ENCODE assay signal across 19 mouse cellular contexts in genomic region chr11:116014821-116015220, GRCm38 (mm10). TPM values are rescaled to one million over a fixed set of nuclear protein-coding genes. Genes with fewer than 3 reads are reported as not detected.
A peak's percentile ranks its signal among the peaks of the same experiment; 100 is the strongest.
DNase-seq lines count a peak whose midpoint lies in the region; ATAC-seq and TF ChIP-seq lines count a peak whose summit lies in the region.
"Had no signal": no experiment of that assay in that cellular context is flagged by ENCODE, and none has a peak within 500 bp of the region (broad histone marks: within the 10 kb centered on the region; RNA-seq: fewer than 3 reads in every experiment).

No protein-coding gene starts in this region.

- TF ChIP-seq EP300 in MEL (IDR thresholded peaks at IDR 0.05; ENCODE audit: low read depth in 1 of 2, low read length in 2 of 2): peak in 1 of 2 experiments; percentile 77; a peak in 3 of 4 replicates
- TF ChIP-seq EP300 in liver, embryonic 14.5 days (IDR thresholded peaks at IDR 0.05; ENCODE audit: low read depth): peak; percentile 45; the same call in 1 of the 2 replicates

- no peak for ATAC-seq in kidney, embryonic 15.5 days (replicated peaks; ENCODE audit: low FRiP score)
- peak; percentile 10; the same call in 1 of the 2 replicates for ATAC-seq in liver, embryonic 14.5 days (ENCODE audit: insufficient read depth)
- ATAC-seq: forebrain, embryonic 13.5 days; midbrain, embryonic 15.5 days; Patski had no signal

- no peak overlapping the region for H3K4me2 ChIP-seq in kidney, embryonic 15.5 days
- no peak overlapping the region for H3K4me2 ChIP-seq in liver, embryonic 14.5 days (ENCODE audit: low read depth)
- H3K4me2 ChIP-seq: forebrain, embryonic 13.5 days; heart, embryonic 15.5 days; midbrain, embryonic 15.5 days had no signal

- no peak for TF ChIP-seq POLR2A in MEL (IDR thresholded peaks at IDR 0.05; ENCODE audit: control insufficient read depth in 1 of 2, insufficient read depth in 1 of 2, low read depth in 1 of 2, low read length in 2 of 2, poor library complexity in 1 of 2)

- H3K79me2 ChIP-seq in MEL (ENCODE audit: control insufficient read depth, insufficient read depth, low read length, poor library complexity): peaks cover 13% of the 10 kb centered on the region

- no peak for DNase-seq in kidney, postnatal 14 days
- DNase-seq in MEL (ENCODE audit: low read depth, low spot score): peak; percentile 61
- no peak for DNase-seq in liver, embryonic 14.5 days (ENCODE audit: low read depth in 3 of 3, low spot score in 3 of 3)
- DNase-seq in splenic B cell, adult 2 months (ENCODE audit: low read depth, low spot score): peak; percentile 3
- DNase-seq in layer of hippocampus, postnatal 14 days (ENCODE audit: low spot score in 2 of 2): no peak
- no peak for DNase-seq in cerebellum, postnatal 25 days
- DNase-seq in frontal cortex, adult 2 months (ENCODE audit: extremely low spot score in 1 of 2, low spot score in 1 of 2): no peak
- DNase-seq: cerebellum, postnatal 36 days; heart, adult 11 months; kidney, postnatal 10 days; layer of hippocampus, adult 9-11 months; left cerebral cortex, postnatal 4 days; right cerebral cortex, postnatal 4 days had no signal

- 60% methylated on average over 8 of the region's 8 CpGs for WGBS in kidney, embryonic 15.5 days
- WGBS in liver, embryonic 14.5 days (ENCODE audit: insufficient replicate concordance): 40% methylated on average over 8 of the region's 8 CpGs

- peaks cover 20% of the 10 kb centered on the region for H3K4me1 ChIP-seq in kidney, embryonic 15.5 days
- H3K4me1 ChIP-seq in MEL (ENCODE audit: control insufficient read depth in 1 of 2, insufficient read depth in 2 of 2, low read length in 2 of 2): peaks cover 3 to 11% of the 10 kb centered on the region in 2 experiments; a peak in 3 of 4 replicates
- peaks cover 0 to 7% of the 10 kb centered on the region in 2 experiments; a peak in 2 of 4 replicates for H3K4me1 ChIP-seq in liver, embryonic 14.5 days (replicated peaks; ENCODE audit: control insufficient read depth in 2 of 2, insufficient read depth in 2 of 2, low read length in 1 of 2)

- no peak for TF ChIP-seq RAD21 in MEL (IDR thresholded peaks at IDR 0.05; ENCODE audit: low read depth, low read length)

- no peak overlapping the region for H3K4me3 ChIP-seq in kidney, embryonic 15.5 days (replicated peaks)
- no peak overlapping the region for H3K4me3 ChIP-seq in MEL (ENCODE audit: control insufficient read depth in 1 of 2, insufficient read depth in 1 of 2, low read depth in 2 of 2, low read length in 2 of 2)
- no peak overlapping the region for H3K4me3 ChIP-seq in liver, embryonic 14.5 days (ENCODE audit: insufficient read depth in 1 of 2, low read depth in 2 of 2, low read length in 2 of 2)
- H3K4me3 ChIP-seq: forebrain, embryonic 13.5 days; heart, embryonic 15.5 days; hindbrain, embryonic 10.5 days; midbrain, embryonic 15.5 days had no signal

- TF ChIP-seq CTCF in MEL (IDR thresholded peaks at IDR 0.05 in 2 of 3, conservative IDR thresholded peaks at IDR 0.05 in 1 of 3; ENCODE audit: control insufficient read depth in 1 of 3, insufficient read depth in 1 of 3, low read depth in 2 of 3, low read length in 3 of 3, poor library complexity in 1 of 3, severe bottlenecking in 1 of 3): no peak
- TF ChIP-seq CTCF in liver, embryonic 14.5 days (IDR thresholded peaks at IDR 0.05; ENCODE audit: low read depth): no peak

- no peaks in the 10 kb centered on the region for H3K27me3 ChIP-seq in kidney, embryonic 15.5 days
- no peaks in the 10 kb centered on the region for H3K27me3 ChIP-seq in MEL (ENCODE audit: control insufficient read depth in 1 of 2, insufficient read depth in 2 of 2, low read length in 2 of 2)
- no peaks in the 10 kb centered on the region; the same call in 1 of the 2 replicates for H3K27me3 ChIP-seq in liver, embryonic 14.5 days (ENCODE audit: control insufficient read depth, insufficient read depth, low read length)
- H3K27me3 ChIP-seq in splenic B cell, adult 2 months (ENCODE audit: control insufficient read depth, insufficient read depth, low read length, poor library complexity, severe bottlenecking): no peaks in the 10 kb centered on the region
- H3K27me3 ChIP-seq: forebrain, embryonic 13.5 days; heart, embryonic 15.5 days; midbrain, embryonic 15.5 days; Patski had no signal

- H3K9ac ChIP-seq in kidney, embryonic 15.5 days: no peak overlapping the region
- no peak overlapping the region for H3K9ac ChIP-seq in MEL (ENCODE audit: control insufficient read depth, low read depth, low read length, poor library complexity, severe bottlenecking)
- H3K9ac ChIP-seq in liver, embryonic 14.5 days (replicated peaks): no peak overlapping the region
- H3K9ac ChIP-seq: forebrain, embryonic 13.5 days; heart, embryonic 15.5 days; midbrain, embryonic 15.5 days had no signal

- peaks cover 8% of the 10 kb centered on the region; the same call in 1 of the 2 replicates for H3K36me3 ChIP-seq in kidney, embryonic 15.5 days
- H3K36me3 ChIP-seq in MEL (ENCODE audit: control insufficient read depth in 1 of 2, insufficient read depth in 2 of 2, low read length in 2 of 2): peaks cover 0 to 9% of the 10 kb centered on the region in 2 experiments; a peak in 2 of 4 replicates
- H3K36me3 ChIP-seq in liver, embryonic 14.5 days (replicated peaks; ENCODE audit: control insufficient read depth, insufficient read depth, low read depth): no peaks in the 10 kb centered on the region
- H3K36me3 ChIP-seq in splenic B cell, adult 2 months (ENCODE audit: control insufficient read depth, insufficient read depth, low read length, poor library complexity, severe bottlenecking): no peaks in the 10 kb centered on the region
- H3K36me3 ChIP-seq: heart, embryonic 15.5 days; midbrain, embryonic 15.5 days had no signal

- no peaks in the 10 kb centered on the region for H3K9me3 ChIP-seq in kidney, embryonic 15.5 days (replicated peaks)
- no peaks in the 10 kb centered on the region for H3K9me3 ChIP-seq in MEL (replicated peaks; ENCODE audit: insufficient read depth, low read length)
- H3K9me3 ChIP-seq in liver, embryonic 14.5 days (ENCODE audit: control insufficient read depth, low read length): no peaks in the 10 kb centered on the region
- H3K9me3 ChIP-seq: forebrain, embryonic 13.5 days; heart, embryonic 15.5 days; hindbrain, embryonic 10.5 days; midbrain, embryonic 15.5 days had no signal

- peak overlapping the region; percentile 9; the same call in 1 of the 2 replicates for H3K27ac ChIP-seq in kidney, embryonic 15.5 days
- no peak overlapping the region for H3K27ac ChIP-seq in MEL (ENCODE audit: control insufficient read depth, low read depth, low read length)
- no peak overlapping the region for H3K27ac ChIP-seq in liver, embryonic 14.5 days
- H3K27ac ChIP-seq: forebrain, embryonic 13.5 days; heart, embryonic 15.5 days; hindbrain, embryonic 10.5 days; midbrain, embryonic 15.5 days had no signal

TF ChIP-seq in MEL, 35 proteins besides CTCF, POLR2A, EP300 and RAD21 (continues in another document):
- TF ChIP-seq MAZ (IDR thresholded peaks at IDR 0.05; ENCODE audit: low read depth, low read length) (no peak), GABPA (IDR thresholded peaks at IDR 0.05; ENCODE audit: low read depth, low read length) (no peak), HCFC1 (IDR thresholded peaks at IDR 0.05; ENCODE audit: low read depth, low read length) (no peak), RCOR1 (IDR thresholded peaks at IDR 0.05; ENCODE audit: low read depth, low read length) (peak; percentile 93), TBP (IDR thresholded peaks at IDR 0.05; ENCODE audit: low read depth, low read length) (no peak), MYB (IDR thresholded peaks at IDR 0.05; ENCODE audit: low read depth, low read length) (no peak), GATA1 (IDR thresholded peaks at IDR 0.05; ENCODE audit: low read depth, low read length) (peak; percentile 72)

RNA-seq across cellular contexts. Expression of gene Galk1, which starts 2.3 kb away (rescaled TPM):
- polyA plus RNA-seq in kidney, embryonic 15.5 days (2015; fragmentation: Nextera tagmentation; extraction: Ambion mirVana): 194 and 208 TPM in 2 replicates
- 253 and 322 TPM in 2 replicates for total RNA-seq in MEL (2012; rRNA removed)
- 100 to 1,000 TPM in 1 of 2 experiments, not detected in 1; 326 TPM for polyA plus RNA-seq in MEL (2012; ENCODE audit: insufficient read depth in 1 of 2, insufficient read length in 2 of 2, low read depth in 1 of 2, low replicate concordance in 2 of 2, missing spikeins in 1 of 2)
- polyA plus RNA-seq in liver, embryonic 14.5 days (2012; rRNA removed): 55.9 and 59.1 TPM in 2 replicates
- polyA plus RNA-seq in liver, embryonic 14.5 days (2014; fragmentation: Nextera tagmentation; extraction: Ambion mirVana): 102 and 113 TPM in 2 replicates
- total RNA-seq in layer of hippocampus, postnatal 14 days (2021): 10 to 100 TPM; 14.6 to 16.9 TPM
- polyA plus RNA-seq in frontal cortex, adult 2 months (2012; rRNA removed): 17.6 and 19.3 TPM in 2 replicates

RNA-seq across cellular contexts. Expression of gene H3f3b, which starts 12.9 kb away (rescaled TPM):
- 1,673 and 1,817 TPM in 2 replicates for polyA plus RNA-seq in kidney, embryonic 15.5 days (2015; fragmentation: Nextera tagmentation; extraction: Ambion mirVana)
- 451 and 498 TPM in 2 replicates for total RNA-seq in MEL (2012; rRNA removed)
- polyA plus RNA-seq in MEL (2012; ENCODE audit: insufficient read depth in 1 of 2, insufficient read length in 2 of 2, low read depth in 1 of 2, low replicate concordance in 2 of 2, missing spikeins in 1 of 2): 100 to 1,000 TPM in 1 of 2 experiments, 10 to 100 TPM in 1; 96.6 to 767 TPM
- 173 and 248 TPM in 2 replicates for polyA plus RNA-seq in liver, embryonic 14.5 days (2012; rRNA removed)
- polyA plus RNA-seq in liver, embryonic 14.5 days (2014; fragmentation: Nextera tagmentation; extraction: Ambion mirVana): 651 and 676 TPM in 2 replicates
- 100 to 1,000 TPM; 338 to 355 TPM for total RNA-seq in layer of hippocampus, postnatal 14 days (2021)
- polyA plus RNA-seq in frontal cortex, adult 2 months (2012; rRNA removed): 347 and 369 TPM in 2 replicates

RNA-seq across cellular contexts. Expression of gene Unk, which starts 15.3 kb away (rescaled TPM):
- 37.3 and 40.1 TPM in 2 replicates for polyA plus RNA-seq in kidney, embryonic 15.5 days (2015; fragmentation: Nextera tagmentation; extraction: Ambion mirVana)
- total RNA-seq in MEL (2012; rRNA removed): 21.7 and 24.0 TPM in 2 replicates
- polyA plus RNA-seq in MEL (2012; ENCODE audit: insufficient read depth in 1 of 2, insufficient read length in 2 of 2, low read depth in 1 of 2, low replicate concordance in 2 of 2, missing spikeins in 1 of 2): 10 to 100 TPM in 1 of 2 experiments, not detected in 1; 42.3 TPM
- 10.4 and 12.1 TPM in 2 replicates for polyA plus RNA-seq in liver, embryonic 14.5 days (2012; rRNA removed)
- 6.4 and 7.9 TPM in 2 replicates for polyA plus RNA-seq in liver, embryonic 14.5 days (2014; fragmentation: Nextera tagmentation; extraction: Ambion mirVana)
- 10 to 100 TPM; 22.0 to 25.3 TPM for total RNA-seq in layer of hippocampus, postnatal 14 days (2021)
- 35.4 and 38.1 TPM in 2 replicates for polyA plus RNA-seq in frontal cortex, adult 2 months (2012; rRNA removed)

RNA-seq across cellular contexts. Expression of gene Itgb4, which starts 40.3 kb away (rescaled TPM):
- 2.1 and 2.7 TPM in 2 replicates for polyA plus RNA-seq in kidney, embryonic 15.5 days (2015; fragmentation: Nextera tagmentation; extraction: Ambion mirVana)
- 0.39 and 0.69 TPM in 2 replicates for total RNA-seq in MEL (2012; rRNA removed)
- under 1 TPM in 1 of 2 experiments, not detected in 1; 0.85 TPM for polyA plus RNA-seq in MEL (2012; ENCODE audit: insufficient read depth in 1 of 2, insufficient read length in 2 of 2, low read depth in 1 of 2, low replicate concordance in 2 of 2, missing spikeins in 1 of 2)
- polyA plus RNA-seq in liver, embryonic 14.5 days (2012; rRNA removed): 0.10 and 0.11 TPM in 2 replicates
- polyA plus RNA-seq in liver, embryonic 14.5 days (2014; fragmentation: Nextera tagmentation; extraction: Ambion mirVana): 0.16 and 0.17 TPM in 2 replicates
- total RNA-seq in layer of hippocampus, postnatal 14 days (2021): 1 to 10 TPM; 1.4 to 2.2 TPM
- polyA plus RNA-seq in frontal cortex, adult 2 months (2012; rRNA removed): 5.7 and 7.2 TPM in 2 replicates

Comparison
In these comparisons a context has a peak if more than half of its experiments do, and no peak if none do; other contexts are left out.
1. DNase-seq: peak in MEL (single experiment) and splenic B cell, adult 2 months (single experiment); none in kidney, postnatal 14 days (single experiment), liver, embryonic 14.5 days (0 of 3), layer of hippocampus, postnatal 14 days (0 of 2), cerebellum, postnatal 25 days (0 of 2) and frontal cortex, adult 2 months (0 of 2).